Mouse (Mus musculus): Measurements from ENCODE around the gene Rgs8. TPM values are rescaled to one million over a fixed set of nuclear protein-coding genes. Genes with fewer than 3 reads are reported as not detected.

Gene Rgs8
- polyA plus RNA-seq (2012; rRNA removed): 0.04 and 0.21 TPM in 2 replicates

DNA sequence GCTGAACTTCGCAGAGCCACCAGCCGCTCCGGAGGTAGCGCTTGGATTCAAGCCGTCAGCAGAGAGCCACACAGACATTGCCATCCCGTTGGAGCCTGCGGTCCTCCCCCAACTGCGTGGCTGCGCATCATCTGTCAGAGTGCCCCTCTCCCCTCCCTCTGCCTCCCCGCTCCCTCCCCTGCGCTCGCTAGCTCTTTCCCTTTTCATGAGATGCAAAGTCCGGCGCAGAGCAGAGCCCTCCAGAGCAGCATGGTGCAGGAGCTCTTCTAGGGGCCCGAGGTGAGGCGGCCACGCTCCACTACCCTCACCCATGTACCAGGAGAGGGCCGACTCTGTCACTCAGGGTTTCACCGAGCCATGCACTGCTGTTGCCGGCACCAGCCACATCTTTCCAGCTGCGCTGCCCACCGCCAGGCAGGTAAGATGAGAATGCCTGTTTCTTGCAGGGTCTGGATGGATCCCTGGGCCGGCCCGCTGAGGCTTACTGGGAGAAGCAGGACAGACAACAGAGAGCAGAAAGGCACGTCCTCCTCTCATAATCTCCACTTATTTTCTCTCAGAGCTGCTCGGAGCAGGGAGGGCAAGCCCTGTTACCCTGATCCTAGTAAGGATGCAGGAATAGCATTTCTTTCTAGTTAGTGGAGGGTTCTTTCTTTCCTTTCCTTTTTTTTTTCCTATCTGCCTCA is at the start of gene Rgs8:
Rgs8 (plus strand) TSS at position 88 of the 686 bp plus-strand sequence.
- DNase-seq (ENCODE audit: low read depth, low spot score): no peak
- 6% methylated on average over 26 of the region's 26 CpGs for WGBS

DNA sequence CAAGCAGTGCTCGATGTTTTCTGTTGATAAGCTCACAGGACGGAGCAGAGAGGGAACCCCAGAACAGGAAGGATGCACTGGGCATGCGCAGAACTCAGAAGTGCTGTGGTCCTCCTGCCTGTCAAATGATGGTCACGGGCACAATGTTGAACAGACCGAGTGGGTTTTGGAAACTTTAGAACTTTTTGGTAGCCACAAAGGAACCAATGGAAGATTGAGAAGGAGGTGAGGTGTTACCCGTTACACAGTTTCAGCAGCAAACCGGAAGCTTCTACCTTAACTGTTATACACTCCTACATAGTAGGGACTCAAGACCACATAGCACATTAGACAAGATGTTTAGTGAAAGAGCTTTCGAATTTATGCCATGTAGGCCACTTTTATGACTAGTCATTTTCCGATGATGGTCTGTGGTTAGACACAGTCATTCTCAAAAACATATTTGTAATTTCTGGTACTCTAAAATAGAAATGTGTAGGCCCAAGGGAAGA is 35.4 kb upstream of the Rgs8 start:
- no peak for DNase-seq (ENCODE audit: low read depth, low spot score)
- WGBS: 89% methylated on average over 9 of the region's 9 CpGs

DNA sequence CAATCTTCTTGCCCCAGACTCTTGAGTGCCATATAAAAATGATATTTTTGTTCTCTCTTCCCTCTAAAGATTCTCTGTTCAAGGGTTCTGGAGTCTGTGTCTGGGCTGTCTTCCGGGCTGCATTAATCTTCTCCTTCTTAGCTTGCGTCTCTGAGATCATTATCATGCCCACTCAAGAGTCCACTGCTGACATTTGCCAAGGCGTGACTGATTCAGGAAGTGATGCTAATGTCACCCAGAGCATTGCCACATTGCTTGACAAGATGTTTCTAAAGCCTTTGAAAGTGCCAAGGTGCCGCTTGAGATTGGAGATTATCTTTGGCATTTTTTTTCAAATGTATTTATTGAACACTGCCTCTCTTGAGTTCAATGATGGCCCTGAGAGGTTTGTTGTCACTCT is 29.8 kb upstream of the Rgs8 start:
- 79% methylated on average over 4 of the region's 4 CpGs for WGBS

DNA sequence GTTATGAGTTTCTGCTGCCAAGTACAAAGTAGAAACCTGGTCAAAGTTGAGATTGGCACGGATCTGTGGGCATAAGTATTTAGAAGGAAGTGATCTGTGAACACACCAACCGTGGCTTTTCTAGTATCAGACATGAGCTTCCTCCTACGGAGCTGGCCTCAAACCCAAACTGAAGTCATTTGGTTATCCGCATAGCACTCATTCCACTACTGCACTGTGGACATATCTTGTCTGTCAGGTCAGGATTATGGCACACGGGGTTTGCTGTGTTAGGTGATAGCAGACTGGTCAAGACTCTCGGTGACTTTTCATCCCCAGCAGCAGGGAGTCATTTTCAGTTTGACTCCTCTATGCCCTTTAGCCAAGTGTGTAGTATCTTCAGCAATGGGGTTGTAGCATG is 20.1 kb upstream of the Rgs8 start:
- no peak for DNase-seq (ENCODE audit: low read depth, low spot score)
- WGBS: 72% methylated on average over 6 of the region's 6 CpGs

More for the DNA sequence above, 29.8 kb upstream of the Rgs8 start:
- no peak for DNase-seq (ENCODE audit: low read depth, low spot score)

DNA sequence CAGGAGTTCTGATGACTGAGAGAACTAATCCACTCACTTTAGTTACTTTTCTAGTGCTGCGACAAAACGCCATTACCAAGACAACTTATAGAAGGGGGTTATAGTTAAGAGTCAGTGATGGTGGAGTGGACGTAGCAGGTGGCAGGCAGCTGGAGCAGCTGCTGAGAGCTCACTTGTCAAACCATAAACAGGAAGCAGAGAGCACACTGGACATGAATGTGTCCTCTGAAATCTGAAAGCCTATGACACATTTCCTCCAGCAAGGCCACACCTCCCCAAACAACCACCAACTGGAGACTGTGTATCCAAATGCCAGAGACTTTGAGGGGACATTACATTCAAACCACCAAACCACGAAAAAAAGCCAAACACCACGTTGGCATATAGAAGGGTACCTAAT is 17.8 kb upstream of the Rgs8 start:
- DNase-seq (ENCODE audit: low read depth, low spot score): no peak
- 69% methylated on average over 5 of the region's 5 CpGs for WGBS

DNA sequence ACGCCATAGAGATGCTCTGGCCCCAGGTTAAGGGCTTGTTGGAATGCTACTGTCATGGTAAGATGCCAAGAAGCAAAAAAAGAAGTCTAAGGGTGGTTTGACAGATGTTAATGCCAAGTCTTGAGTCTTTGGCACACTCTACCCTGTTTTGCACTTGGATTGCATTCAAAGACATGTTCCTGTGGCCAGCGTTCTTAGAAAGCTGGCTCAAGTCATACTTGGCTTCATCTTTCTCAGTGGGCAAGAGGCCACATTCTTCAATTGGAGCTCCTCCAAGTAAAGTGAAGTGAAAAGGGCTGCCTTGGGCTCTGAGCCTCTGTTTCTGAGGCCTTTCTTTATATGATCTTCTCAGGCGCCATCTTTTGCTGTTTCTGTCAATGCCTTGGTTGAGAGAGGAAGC is 17.3 kb upstream of the Rgs8 start:
- WGBS: 61% methylated on average over 3 of the region's 3 CpGs
- no peak for DNase-seq (ENCODE audit: low read depth, low spot score)

DNA sequence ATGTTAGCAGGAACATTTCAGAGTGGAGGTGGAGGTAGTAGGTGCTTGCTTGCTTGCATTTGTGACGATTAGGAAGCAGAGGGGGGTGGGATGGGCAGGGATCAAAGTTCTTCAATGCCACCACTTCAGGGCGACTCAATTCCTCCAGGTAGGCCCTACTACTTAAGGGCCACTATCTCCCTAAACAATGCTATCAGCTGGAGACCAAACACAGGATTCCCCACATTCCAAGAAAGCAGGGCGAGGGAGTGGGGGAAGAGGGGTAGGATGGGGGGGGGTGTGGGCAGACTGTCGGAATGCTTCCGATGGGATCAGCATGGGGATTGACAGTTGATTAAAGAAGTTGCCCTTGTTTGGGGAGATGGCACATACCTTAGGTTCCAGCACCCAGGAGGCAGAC is 16.0 kb upstream of the Rgs8 start:
- WGBS: 76% methylated on average over 5 of the region's 5 CpGs
- DNase-seq (ENCODE audit: low read depth, low spot score): no peak

DNA sequence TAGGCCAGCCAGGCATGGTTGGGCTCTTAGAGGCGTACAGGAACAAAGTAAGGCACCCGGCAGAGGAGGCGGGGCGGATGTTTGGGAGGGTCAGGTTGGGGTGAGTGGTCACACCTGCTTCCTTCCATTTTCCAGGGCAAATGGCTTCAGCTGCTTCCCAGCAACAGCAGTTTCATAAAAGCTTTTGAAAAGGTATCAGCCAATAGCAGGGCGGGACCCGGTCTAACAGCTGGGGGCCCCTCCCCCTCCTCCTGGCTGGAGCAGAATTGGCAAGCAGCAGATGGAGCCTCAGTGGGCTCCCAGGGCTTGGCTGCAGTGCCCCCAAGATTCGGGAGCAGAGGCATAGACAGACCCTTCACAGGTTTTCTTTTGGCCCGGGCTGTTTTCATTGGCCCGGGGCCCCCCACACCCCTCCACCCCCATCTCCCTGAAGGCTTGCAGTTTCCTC is 11.3 kb upstream of the Rgs8 start:
- no peak for DNase-seq (ENCODE audit: low read depth, low spot score)
- 9% methylated on average over 9 of the region's 9 CpGs for WGBS

DNA sequence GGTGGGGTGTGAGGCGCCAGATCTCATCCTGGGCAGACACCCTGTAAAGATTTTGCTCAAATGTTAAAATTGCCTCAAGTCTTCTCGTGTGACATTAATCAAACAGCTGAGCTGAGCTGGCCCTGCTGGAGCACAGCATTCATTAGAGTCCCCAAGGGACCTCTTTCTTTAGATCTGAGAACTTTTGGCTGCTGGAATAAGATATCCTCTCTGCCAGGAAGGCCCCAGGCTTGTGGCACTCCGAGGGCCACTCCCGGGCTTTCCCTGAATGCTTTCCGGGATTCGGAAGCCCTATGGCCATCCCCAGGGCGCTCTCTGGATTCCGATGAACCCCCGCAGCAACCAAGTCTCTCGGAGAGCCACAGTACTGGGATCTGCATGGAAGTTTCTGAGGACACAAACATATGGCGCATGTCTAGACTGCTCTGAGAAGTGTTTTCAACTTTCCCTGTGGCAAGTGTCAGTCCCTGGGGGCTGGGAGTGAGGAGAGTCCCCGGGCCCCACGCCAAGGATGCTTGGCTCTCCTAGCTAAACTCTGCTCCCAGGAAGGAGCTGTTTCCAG is 10.8 kb upstream of the Rgs8 start:
- DNase-seq (ENCODE audit: low read depth, low spot score): no peak
- 34% methylated on average over 13 of the region's 13 CpGs for WGBS

DNA sequence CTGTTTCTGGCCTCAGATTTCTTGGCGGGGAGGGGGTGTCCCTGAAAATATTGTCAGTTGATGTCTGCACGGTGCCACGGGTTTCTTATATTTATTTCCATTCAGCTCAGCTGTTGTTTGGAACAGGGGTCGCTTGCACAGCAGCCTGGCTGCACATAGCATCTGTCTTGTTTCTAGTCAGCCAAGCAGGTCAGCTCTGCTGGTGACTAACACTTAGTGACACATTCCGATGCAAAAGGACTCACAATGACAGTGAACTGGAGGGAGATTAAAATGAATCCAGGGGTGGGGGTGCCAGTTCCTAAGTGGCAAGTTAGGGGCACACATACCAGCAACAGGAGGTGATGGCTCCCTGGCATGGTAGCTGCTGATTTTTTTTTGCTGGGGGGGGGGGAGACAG is 849 bp downstream of the Rgs8 start:
- 26% methylated on average over 5 of the region's 5 CpGs for WGBS
- no peak for DNase-seq (ENCODE audit: low read depth, low spot score)

DNA sequence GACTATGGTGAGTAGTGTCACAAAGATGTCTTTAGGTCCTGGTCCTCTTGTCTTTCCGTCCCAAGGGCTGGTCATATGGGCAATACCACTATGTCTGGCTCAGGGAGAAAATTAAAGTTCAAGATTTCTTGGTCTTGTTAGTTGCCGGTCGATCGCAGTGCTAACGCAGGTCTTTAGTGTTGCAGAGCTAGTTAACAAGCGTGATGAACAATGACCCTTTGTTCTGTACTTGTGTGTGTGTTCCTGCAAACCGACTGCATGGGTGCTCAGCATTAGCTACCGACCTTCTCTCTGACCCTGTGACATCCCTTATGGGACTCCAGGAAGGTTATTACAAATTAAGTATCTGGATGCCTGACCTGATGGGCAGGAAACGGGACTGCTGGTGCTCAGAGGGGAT is 6.8 kb downstream of the Rgs8 start:
- WGBS: 44% methylated on average over 9 of the region's 9 CpGs
- no peak for DNase-seq (ENCODE audit: low read depth, low spot score)

DNA sequence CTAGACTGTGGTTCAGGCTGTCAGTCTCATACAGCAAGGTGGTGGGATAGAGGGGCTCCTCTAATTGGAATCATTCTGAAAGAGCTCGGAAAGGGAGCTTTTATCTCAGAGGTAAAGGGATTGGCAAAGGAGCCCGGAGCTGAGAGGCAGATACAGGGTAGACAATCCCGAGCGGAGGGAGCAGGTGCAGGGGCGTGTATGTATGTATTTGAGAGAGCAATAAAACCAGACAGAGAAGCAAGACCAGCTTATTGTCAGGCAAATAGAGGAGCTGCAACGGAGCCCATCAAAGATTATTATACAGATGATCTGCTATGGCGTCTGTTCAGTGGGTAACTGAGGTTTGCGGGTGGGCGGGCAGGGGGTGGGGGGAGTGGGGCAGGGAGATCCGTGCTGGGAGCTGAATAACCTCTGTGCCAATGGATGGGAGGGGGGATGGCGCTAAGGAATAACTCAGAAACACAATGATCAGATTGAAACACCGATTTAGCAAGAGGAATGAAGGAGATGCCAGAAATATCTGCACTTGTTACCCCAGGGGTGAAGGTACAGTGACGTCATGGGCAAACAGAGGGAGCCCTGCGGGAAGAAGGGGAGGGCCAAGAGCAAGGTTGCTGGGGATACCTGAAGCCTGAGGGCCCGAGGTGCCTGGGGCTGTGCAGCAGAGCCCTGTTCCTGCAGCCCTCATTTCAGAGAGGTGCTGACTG is 8.3 kb downstream of the Rgs8 start:
- no peak for DNase-seq (ENCODE audit: low read depth, low spot score)
- 25% methylated on average over 15 of the region's 15 CpGs for WGBS

DNA sequence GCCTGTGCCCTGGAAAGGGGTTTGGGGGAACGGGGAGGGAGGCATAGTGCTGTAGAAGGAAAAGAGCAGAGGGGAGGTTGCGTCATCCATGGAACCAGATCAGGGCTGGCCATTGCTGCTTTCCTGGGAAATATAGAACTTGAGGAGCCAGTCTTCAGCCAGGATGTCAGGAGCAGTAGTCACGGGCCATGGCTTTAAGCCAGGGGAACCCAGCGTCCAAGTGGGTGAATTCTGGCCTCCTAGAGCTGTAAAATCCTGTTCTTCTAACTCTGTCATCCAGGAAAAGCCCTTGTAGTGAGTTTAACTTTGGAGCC is 8.8 kb downstream of the Rgs8 start:
- 13% methylated on average over 4 of the region's 4 CpGs for WGBS
- DNase-seq (ENCODE audit: low read depth, low spot score): no peak

DNA sequence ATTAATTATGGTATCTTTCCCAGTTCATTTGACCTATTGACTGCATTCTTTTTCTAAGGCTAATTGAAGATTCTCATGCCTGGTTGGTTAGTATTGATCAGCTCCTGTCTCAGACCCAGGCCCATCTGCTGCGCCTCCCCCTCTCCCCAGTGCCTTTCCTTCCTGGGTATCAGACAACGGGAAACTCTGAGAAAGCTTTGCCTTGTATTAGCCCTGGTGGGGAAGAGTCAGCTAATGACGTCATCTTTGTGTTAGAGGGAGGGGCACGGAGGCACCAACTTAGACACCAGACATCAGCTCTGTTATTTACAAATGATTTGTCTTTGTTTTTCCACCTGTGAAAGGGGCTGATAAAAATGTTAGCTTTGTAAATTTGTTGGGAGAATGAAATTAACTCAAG is 9.5 kb downstream of the Rgs8 start:
- no peak for DNase-seq (ENCODE audit: low read depth, low spot score)
- WGBS: 38% methylated on average over 4 of the region's 4 CpGs

DNA sequence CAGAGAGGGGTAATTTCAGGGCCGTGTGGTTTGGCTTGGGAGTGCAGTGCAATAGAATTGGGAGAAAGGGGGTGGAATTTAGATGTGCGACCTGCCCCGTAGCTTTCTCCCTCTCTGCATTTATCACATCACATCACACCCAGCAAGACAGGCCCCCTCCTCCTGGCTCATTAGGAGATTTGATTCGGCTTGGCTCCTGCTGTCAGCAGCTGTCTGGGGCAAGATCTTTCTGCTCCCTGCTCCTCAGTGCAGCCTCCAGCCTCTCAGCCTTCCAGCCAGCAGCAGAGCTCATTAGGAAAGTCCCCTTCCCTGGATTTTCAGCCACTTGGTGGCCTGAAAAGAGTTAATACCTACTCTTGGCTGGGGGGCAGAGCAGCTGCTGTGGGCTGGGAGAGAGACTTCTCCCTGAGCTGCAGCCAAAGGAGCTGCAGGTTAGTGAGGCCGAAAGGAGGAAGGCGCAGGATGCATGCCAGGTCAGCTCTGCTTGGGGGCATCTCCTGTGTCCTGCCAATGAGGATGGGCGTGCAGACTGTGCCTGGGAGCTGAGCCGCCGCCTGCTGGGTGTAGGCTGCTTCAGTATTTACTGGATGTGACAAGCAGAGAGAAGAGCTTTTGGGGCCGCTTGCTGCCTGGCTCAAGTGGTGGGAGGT is 12.4 kb downstream of the Rgs8 start:
- DNase-seq (ENCODE audit: low read depth, low spot score): no peak
- 48% methylated on average over 10 of the region's 10 CpGs for WGBS

DNA sequence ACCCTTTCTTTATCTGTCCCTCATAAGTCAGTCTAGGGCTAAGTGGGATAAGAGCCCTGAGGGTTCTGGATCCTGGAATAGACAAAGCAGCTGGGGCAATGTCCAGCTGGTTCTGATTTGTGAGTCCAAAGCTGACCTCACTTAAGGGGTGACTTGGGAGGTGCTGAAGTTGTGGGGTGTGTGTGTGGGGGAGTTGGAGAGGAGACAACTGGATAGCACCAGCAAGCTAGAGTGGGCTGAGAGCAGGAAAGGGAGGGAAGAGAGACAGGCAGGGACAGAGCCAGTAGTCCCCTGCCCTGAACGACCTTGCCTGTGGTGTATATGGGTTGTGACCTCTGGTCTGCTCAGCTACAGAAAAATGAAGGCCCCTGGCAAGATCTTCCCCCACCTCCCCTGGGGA is 13.4 kb downstream of the Rgs8 start:
- WGBS: 18% methylated on average over 1 of the region's 1 CpGs
- DNase-seq (ENCODE audit: low read depth, low spot score): no peak

DNA sequence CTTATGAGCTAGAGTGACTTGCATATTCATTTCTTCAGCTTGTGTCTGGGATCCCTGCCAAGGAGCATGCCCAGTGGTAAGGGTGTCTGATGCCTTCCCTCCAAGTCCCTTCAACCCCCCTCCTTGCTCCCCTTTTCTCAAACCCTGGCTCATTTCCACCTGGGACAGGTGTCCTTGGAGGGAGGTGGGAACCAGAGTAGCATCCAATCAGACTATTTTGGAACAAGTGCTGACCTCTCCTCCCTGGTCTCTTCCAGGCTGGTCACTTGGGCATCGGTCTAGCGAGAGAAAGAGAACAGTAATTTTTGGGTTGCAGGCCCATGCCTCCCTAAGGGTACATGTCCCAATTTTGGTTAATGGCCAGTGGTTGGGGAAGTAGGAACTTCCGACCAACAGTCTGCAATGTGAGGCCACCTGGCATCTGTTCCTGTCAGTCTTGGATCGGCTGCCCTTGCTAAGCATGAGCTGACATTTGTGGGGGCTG is 14.5 kb downstream of the Rgs8 start:
- no peak for DNase-seq (ENCODE audit: low read depth, low spot score)

DNA sequence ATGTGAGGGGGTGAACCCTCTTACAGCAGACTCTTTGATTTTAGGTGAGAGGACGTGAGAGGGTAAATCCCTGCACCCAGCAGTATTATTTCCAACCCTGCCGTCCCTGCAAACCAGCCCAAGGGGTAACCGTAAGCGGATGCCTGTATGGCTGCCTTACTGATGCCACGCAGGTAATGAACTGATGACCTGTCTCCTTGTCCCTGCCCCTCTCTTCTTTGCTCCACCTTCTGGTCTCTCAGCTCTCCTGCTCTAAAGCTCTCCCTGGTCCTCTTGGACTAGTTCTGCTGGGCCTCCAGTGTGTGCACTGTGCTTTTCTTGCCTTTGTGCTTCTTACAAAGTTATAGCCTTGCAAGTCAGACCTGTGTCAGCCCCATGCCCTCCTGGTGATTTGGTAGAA is 15.0 kb downstream of the Rgs8 start:
- DNase-seq (ENCODE audit: low read depth, low spot score): no peak
- WGBS: 83% methylated on average over 5 of the region's 5 CpGs

More for the DNA sequence above, 14.5 kb downstream of the Rgs8 start:
- WGBS: 76% methylated on average over 4 of the region's 4 CpGs

DNA sequence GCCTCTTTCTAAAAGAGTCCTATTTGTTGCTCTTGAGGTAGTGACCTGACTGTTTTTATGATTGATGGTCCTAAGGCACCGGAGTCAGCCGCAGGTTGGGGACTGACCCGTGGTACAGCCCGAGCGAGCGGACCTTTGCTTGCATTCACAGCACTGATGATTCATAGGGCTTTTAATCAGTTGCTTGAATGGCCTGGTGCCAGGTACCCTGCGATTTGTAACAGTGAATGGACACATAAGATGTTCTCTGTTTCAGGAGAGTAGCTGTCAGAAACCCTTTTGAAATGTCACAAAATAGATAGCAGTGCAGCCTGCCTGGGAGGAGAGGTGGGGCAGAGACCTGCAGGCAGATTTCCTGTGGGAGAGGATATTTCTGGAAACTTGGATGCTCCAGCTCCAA is 16.3 kb downstream of the Rgs8 start:
- DNase-seq (ENCODE audit: low read depth, low spot score): no peak
- 53% methylated on average over 7 of the region's 7 CpGs for WGBS

DNA sequence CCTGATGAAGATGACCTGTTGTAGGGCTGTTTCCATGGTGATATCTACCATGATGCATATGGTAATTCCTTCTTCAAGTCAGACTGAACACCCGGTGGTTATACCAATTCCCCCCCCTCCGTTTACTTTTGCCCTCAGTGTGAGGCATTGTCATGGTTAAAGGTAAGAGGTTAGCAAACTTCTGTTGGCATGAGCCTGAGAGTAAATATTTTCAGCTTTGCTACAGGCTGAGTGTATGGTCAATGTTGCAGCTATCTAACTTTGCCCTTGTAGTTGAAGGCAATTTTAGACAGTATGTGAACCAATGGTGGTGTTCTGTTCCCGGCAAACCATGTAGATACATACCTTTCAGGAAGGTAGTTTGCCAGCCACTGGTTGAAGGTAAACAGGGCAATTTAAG is 16.9 kb downstream of the Rgs8 start:
- 57% methylated on average over 3 of the region's 3 CpGs for WGBS

More for the DNA sequence above, 16.9 kb downstream of the Rgs8 start:
- no peak for DNase-seq (ENCODE audit: low read depth, low spot score)
